Mouse (Mus musculus): Measurements from ENCODE around the gene Sspo. TPM values are rescaled to one million over a fixed set of nuclear protein-coding genes. Genes with fewer than 3 reads are reported as not detected.

Sspo gene
- total RNA-seq, 1 experiment from 2014 or later: 0.10 TPM

DNA sequence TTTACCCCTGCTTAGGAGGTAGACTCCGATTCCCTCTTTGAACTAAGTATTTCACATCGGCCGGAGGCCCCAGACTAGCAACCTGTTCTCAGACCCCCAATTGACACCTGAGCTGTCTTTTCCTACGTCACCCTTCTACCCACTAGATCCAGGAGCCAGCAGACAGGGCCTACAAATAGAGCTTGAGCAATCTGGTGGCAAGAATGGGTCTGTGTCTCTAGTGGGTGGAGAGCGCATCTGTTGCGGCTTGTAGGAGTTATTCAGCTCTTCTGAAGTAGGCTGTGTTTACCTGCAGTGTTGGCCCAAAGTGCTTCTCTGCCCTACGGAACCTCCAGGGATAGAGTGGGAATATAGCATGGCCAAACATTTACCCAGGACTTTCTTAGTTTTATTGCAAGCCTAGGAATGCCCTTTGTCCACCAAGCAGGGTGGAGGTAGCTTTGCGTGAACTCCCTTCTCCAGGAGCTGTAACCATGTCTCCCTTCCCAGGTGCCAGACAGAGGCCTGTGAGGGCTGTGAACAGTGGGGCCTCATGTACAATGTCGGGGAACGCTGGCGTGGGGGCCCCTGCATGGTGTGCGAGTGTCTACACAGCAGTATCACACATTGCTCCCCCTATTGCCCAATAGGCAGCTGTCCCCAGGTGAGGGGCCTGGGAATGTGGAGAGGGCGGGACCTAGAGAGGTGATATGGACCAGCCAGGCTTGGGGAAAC is 17.1 kb downstream of the Sspo start:
- ATAC-seq (replicated peaks; ENCODE audit: insufficient number of reproducible peaks, low FRiP score, low TSS enrichment, poor library complexity, severe bottlenecking): no peak

DNA sequence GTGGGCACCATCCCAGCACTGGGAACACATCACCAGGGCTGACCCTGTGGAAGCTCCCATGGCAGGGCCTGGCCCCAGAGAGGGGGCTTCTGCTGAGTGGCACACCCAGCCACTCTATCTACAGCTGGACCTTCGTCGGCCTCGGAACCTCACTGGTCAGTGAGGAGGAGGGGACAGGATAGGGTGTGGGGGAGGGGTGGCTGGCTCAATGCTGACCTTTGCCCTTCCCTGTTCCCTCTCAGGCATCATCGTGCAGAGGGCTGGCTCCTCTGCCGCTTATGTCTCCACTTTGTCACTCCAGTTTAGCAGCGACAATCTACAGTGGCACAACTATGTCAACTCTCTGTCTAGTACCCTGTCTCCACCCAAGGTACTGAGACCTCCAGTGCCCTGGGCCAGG is 18.7 kb downstream of the Sspo start:
- no peak for ATAC-seq (replicated peaks; ENCODE audit: insufficient number of reproducible peaks, low FRiP score, low TSS enrichment, poor library complexity, severe bottlenecking)

- no peak for ATAC-seq (replicated peaks; ENCODE audit: insufficient number of reproducible peaks, low FRiP score, low TSS enrichment, poor library complexity, severe bottlenecking)
These were observed 19.5 kb downstream of the Sspo start for GRCm38 (mm10) chr6:48467490-48467889.

DNA sequence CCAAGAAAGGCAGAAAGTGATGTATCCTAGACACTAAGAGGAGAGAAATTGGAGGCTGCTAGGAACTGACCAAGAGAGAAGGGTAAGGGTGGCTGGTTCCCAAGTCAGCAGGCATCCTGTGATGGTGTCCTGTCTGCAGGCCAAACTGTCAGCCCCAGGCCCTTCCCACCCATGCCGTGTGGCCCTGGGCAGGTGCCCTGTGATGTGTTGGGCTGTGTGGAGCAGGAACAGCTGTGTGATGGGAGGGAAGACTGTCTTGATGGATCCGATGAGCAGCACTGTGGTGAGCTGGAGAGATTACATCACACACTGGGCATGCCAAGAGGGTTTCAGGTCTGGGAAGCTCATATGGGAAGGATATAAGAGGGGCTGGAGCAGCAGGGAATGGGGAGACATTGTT is 22.7 kb downstream of the Sspo start:
- no peak for ATAC-seq (replicated peaks; ENCODE audit: insufficient number of reproducible peaks, low FRiP score, low TSS enrichment, poor library complexity, severe bottlenecking)

- ATAC-seq (replicated peaks; ENCODE audit: insufficient number of reproducible peaks, low FRiP score, low TSS enrichment, poor library complexity, severe bottlenecking): no peak
These were observed 30.4 kb downstream of the Sspo start for GRCm38 (mm10) chr6:48478446-48478845.

- ATAC-seq (replicated peaks; ENCODE audit: insufficient number of reproducible peaks, low FRiP score, low TSS enrichment, poor library complexity, severe bottlenecking): no peak
These were observed 34.5 kb downstream of the Sspo start for GRCm38 (mm10) chr6:48482501-48482900.

DNA sequence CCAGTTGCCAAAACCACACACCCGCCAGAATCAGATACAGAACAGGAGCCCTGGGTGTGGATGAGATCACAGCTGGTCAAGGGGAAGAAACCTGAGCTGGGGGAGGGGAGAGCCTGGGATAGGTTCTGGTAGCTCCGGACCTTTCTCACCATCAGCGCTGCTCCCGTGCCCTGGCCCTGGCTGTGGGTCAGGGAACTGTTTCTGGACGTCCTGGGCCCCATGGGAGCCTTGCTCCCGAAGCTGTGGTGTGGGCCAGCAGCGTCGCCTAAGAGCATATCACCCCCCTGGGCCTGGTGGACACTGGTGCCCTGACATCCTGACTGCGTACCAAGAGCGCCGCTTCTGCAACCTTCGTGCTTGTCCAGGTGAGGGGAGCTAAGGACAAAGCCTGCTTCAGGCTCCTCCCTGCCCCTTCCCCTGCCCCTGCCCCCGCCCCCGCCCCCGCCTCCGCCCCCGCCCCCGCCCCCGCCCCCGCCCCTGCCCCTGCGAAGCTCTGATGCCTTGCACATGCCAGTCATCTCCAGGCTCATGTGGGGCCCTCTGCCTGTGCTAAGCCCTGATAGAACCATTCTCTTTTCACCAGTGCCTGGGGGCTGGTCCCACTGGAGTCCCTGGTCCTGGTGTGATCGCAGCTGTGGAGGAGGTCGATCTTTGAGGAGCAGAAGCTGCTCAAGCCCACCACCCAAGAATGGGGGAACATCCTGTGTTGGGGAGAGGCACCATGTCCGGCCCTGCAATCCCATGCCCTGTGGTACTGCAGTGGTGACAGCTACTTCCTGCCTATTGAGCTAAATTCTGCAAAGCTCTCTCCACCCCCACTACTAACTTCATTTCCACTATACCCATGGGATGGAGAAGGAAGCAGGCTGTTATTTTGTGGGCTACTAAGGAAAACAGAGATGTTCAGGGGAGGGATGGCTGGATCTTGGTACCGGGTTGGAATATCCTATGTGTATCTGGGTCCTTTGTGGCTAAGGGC is 40.0 kb downstream of the Sspo start:
- ATAC-seq (replicated peaks; ENCODE audit: insufficient number of reproducible peaks, low FRiP score, low TSS enrichment, poor library complexity, severe bottlenecking): no peak

GRCm38 (mm10) chr6:48489741-48490140 is 41.7 kb downstream of the Sspo start:
- no peak for ATAC-seq (replicated peaks; ENCODE audit: insufficient number of reproducible peaks, low FRiP score, low TSS enrichment, poor library complexity, severe bottlenecking)

DNA sequence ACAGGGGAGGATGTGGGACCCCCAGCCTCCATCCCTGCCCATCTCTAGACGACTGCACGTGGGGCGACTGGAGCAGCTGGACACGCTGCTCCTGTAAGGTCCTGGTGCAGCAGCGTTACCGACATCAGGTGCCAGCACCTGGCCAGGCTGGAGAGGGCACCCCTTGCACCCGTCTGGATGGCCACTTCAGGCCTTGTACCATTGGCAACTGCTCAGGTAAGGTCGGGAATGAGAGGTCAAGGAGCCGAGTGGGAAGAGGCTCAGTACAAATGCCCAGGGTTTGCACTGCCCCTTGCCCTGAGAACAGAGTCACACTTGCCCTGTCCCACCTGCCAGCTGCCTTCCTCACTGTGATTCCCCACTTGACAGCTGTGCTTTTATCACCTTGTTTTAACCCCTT is 43.3 kb downstream of the Sspo start:
- no peak for ATAC-seq (replicated peaks; ENCODE audit: insufficient number of reproducible peaks, low FRiP score, low TSS enrichment, poor library complexity, severe bottlenecking)

DNA sequence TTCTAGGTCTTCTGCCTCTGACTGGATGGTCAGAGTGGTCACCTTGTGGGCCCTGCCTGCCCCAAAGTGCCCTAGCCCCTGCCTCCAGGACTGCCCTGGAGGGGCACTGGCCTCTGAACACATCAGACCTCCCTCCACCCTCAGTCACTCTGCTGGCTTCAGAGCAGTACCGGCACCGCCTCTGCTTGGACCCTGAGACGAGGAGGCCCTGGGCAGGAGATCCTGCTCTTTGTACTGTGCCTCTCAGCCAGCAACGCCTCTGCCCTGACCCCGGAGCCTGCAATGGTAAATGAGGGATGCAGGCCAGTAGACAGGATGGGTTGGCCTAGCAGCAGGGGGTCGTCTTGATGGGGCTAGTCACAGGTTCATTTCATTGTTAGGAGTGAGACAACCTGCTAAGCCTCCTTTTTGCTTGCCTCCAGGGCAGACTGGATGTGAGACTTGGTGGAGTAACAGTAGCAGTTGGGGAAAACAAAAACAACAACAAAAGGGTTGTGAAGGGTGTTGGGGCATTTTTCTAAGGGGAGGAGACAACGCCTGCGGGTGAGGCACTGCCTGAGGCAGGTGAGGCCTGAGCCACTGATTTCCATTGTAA is 45.2 kb downstream of the Sspo start:
- ATAC-seq (replicated peaks; ENCODE audit: insufficient number of reproducible peaks, low FRiP score, low TSS enrichment, poor library complexity, severe bottlenecking): no peak

DNA sequence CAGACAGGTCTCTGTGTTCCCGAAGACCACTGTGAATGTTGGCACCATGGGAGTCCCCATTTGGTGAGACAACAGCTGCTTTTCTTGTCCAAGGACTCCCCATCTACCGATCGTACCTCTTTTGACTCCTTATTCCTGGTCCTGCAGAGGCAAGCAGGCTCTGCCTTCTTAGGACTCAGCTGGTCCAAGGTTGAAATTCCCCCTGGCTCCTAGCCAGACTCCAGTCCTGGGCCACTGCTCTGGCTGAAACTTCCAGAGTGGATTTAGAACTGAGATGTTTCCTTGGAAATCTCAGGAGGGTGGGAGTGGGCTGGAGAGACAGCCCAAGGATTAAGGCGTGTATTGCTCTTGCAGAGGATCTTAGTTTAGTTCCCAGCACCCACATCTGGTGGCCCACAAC is 49.5 kb downstream of the Sspo start:
- no peak for ATAC-seq (replicated peaks; ENCODE audit: insufficient number of reproducible peaks, low FRiP score, low TSS enrichment, poor library complexity, severe bottlenecking)

- no peak for ATAC-seq (replicated peaks; ENCODE audit: insufficient number of reproducible peaks, low FRiP score, low TSS enrichment, poor library complexity, severe bottlenecking)
These were observed 55.8 kb downstream of the Sspo start for GRCm38 (mm10) chr6:48503847-48504240.

DNA sequence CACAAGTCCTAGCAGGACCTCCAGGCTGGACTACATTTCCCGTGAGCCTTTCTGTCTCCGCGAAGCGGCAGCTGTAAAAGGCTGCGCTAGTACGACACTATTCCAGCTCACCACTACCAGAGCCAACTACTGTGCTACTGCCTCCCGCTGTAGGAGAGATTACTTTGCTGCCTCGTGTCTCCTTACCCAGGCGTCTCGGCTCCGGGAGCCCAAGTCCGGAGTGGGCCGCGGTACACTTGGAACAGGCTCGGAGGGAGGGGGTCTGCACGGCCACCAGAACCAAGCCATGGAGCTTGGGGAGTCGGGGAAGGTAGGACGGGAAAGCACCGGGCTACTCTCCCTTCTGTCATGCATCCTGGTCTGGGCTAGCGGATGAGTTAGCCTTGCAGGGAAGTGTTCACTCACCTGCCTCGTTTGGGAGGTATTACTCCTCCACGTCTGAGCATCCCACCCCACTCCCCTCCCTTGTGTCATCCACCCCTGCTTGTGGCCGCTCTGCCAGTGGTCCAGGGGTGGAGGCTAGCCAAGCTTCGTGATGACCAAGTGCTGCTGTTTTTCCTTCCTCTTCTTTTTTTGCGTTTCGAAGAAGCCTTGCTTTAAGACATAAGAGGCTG is 56.3 kb downstream of the Sspo start:
- ATAC-seq (replicated peaks; ENCODE audit: insufficient number of reproducible peaks, low FRiP score, low TSS enrichment, poor library complexity, severe bottlenecking): peak; percentile 93

- no peak for ATAC-seq (replicated peaks; ENCODE audit: insufficient number of reproducible peaks, low FRiP score, low TSS enrichment, poor library complexity, severe bottlenecking)
These were observed 60.1 kb downstream of the Sspo start for GRCm38 (mm10) chr6:48508087-48508486.

GRCm38 (mm10) chr6:48510426-48510825 is 62.4 kb downstream of the Sspo start:
- ATAC-seq (replicated peaks; ENCODE audit: insufficient number of reproducible peaks, low FRiP score, low TSS enrichment, poor library complexity, severe bottlenecking): no peak

DNA sequence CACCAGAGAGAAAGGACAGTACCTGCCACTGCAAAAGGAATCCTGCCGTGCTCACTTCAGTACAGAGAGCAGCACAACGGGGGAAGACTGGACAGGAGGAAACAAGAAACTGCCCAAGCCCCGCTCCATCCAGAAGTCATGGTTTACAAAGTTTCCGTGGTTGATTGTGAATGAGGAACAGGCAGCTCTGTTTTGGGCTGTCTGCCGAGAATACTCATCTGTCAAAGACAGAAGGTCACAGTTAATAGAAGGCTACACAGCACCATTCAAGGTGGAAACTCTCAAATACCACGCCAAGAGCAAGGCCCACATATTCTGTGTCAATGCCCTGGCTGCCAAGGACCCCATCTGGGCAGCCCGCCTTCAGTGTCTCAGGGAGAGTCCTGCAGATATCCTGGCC is 63.8 kb downstream of the Sspo start:
- ATAC-seq (replicated peaks; ENCODE audit: insufficient number of reproducible peaks, low FRiP score, low TSS enrichment, poor library complexity, severe bottlenecking): no peak

GRCm38 (mm10) chr6:48524882-48525281 is 76.9 kb downstream of the Sspo start:
- peak; percentile 68; the same call in 1 of the 2 replicates for ATAC-seq (replicated peaks; ENCODE audit: insufficient number of reproducible peaks, low FRiP score, low TSS enrichment, poor library complexity, severe bottlenecking)

- no peak for ATAC-seq (replicated peaks; ENCODE audit: insufficient number of reproducible peaks, low FRiP score, low TSS enrichment, poor library complexity, severe bottlenecking)
These were observed 79.9 kb downstream of the Sspo start for GRCm38 (mm10) chr6:48527901-48528300.

DNA sequence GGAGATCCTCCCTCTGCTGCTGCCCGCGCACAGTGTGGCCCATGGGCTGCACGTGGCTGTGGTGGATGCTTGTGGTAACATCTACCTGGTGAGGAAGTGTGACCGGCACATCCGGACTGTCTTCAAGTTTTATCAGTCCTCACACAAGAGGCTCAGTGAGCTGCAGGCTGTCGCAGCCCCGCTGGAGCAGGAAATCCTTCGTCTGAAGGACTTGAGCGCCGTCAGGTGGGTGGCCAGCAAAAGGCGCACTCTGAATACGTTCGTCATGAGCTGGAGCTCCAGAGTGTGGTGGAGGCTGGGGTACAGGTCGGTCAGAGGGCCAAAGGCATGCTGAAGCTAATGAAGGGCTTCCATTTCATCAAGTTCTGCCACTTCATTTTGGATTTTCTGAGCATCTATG is 81.2 kb downstream of the Sspo start:
- no peak for ATAC-seq (replicated peaks; ENCODE audit: insufficient number of reproducible peaks, low FRiP score, low TSS enrichment, poor library complexity, severe bottlenecking)

All from monocyte, adult 5-6 weeks (primary cell).